Mouse (Mus musculus): ENCODE measurements around the gene Ank3.

Gene Ank3

DNA sequence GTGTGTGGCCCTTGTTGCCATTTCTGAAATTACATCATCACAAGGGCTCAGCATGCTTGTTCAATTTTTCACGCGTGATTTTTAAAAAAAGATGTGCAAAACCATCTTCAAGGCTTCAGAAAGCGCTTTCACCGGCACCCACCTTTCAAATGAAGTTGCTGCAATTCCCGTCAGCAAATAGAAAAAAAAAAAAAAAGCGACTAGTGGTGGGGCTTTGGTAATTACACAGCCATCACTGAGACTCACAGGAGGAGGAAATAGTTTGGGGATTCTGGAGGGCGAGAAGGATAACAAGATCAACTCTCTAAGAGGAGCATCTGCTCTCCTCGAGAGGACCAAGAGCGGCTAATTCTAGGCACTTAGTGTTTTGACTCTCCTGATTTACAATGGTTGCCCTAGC lies 173.4 kb downstream of the Ank3 start:
- DNase-seq (ENCODE audit: low read depth, low spot score): no peak

DNA sequence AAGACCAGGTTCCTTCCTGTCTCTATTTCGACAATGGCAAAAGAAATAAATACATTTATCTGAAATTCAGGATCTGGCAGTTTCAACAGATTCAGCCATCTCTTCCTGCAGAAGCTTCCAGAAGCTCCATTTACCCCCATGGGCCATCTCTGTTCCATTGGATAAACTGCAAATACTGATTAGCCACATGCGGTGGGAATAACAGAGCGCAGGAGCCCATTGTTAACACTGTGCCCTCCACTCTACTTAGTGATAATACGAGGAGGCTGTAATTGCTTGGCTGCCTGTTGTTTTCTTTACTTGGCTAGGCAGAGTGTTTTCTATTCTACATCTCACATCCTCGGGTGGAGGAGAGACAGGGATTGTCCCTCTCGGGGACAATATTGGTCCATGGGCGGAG lies 174.5 kb downstream of the Ank3 start:
- DNase-seq (ENCODE audit: low read depth, low spot score): no peak

- DNase-seq (ENCODE audit: low read depth, low spot score): no peak
Measured at GRCm38 (mm10) chr10:69573746-69574145, 175.2 kb downstream of the Ank3 start.

GRCm38 (mm10) chr10:69574190-69574663 lies 175.7 kb downstream of the Ank3 start:
- DNase-seq (ENCODE audit: low read depth, low spot score): no peak

DNA sequence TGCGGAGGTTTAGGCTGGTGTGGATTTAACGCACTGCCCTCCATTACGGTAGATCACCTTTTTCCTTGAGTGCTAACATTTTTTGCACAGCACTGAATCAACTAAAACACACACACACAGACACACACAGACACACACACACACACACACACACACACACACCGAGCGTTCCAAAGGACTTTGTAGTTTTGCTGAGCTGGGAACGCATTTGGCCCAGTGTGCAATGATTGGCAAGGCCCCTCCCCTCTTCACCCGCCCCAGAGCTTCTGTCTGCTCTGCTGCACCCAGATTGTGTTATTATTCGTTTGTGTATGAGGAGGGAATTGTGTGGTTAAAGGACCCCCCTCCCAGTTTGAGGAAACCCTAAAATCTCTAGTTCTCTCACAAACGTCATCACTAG lies 176.3 kb downstream of the Ank3 start:
- no peak for DNase-seq (ENCODE audit: low read depth, low spot score)

GRCm38 (mm10) chr10:69575451-69575850 lies 176.9 kb downstream of the Ank3 start:
- no peak for DNase-seq (ENCODE audit: low read depth, low spot score)

DNA sequence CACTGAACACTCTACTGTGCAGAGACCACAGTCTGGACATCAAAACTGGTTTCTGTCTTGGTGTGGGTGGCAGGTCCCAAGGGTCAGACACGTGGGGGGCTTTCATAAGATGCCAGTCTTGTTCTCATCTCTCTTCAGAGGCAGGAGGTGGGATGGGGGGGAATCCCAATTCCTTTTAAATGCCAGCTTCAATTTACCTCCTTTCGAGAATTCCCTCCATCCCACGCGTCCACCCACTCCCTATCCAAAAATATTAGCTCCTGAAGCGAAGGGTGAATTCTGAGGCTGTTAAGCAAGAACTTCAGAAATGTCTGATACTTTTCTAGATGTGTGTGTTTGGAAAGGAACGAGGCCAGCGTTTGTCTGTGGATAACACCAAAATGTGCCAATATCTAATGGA lies 177.7 kb downstream of the Ank3 start:
- DNase-seq (ENCODE audit: low read depth, low spot score): no peak

- no peak for DNase-seq (ENCODE audit: low read depth, low spot score)
Measured at GRCm38 (mm10) chr10:69577061-69577728, 178.6 kb downstream of the Ank3 start.

GRCm38 (mm10) chr10:69577729-69578061 lies 179.1 kb downstream of the Ank3 start:
- DNase-seq (ENCODE audit: low read depth, low spot score): no peak

GRCm38 (mm10) chr10:69579585-69579984 lies 181.0 kb downstream of the Ank3 start:
- no peak for DNase-seq (ENCODE audit: low read depth, low spot score)

DNA sequence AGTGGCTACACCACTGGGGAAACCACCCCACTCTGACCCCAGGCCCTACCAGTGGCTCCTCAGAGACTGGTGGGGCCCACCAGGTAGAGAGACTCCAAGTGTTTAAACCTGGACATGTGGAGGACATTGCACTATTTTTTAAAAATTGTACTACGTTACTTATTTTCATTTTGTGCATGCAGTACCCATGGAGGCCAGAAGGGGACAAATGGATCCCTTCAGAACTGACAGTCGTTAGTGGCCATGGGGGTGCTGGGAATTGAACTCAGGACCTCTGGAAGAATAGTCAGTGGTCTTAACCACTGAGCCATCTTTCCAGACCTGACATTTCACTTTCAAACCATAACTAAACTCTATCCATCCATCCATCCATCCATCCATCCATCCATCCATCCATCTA lies 183.0 kb downstream of the Ank3 start:
- no peak for DNase-seq (ENCODE audit: low read depth, low spot score)

DNA sequence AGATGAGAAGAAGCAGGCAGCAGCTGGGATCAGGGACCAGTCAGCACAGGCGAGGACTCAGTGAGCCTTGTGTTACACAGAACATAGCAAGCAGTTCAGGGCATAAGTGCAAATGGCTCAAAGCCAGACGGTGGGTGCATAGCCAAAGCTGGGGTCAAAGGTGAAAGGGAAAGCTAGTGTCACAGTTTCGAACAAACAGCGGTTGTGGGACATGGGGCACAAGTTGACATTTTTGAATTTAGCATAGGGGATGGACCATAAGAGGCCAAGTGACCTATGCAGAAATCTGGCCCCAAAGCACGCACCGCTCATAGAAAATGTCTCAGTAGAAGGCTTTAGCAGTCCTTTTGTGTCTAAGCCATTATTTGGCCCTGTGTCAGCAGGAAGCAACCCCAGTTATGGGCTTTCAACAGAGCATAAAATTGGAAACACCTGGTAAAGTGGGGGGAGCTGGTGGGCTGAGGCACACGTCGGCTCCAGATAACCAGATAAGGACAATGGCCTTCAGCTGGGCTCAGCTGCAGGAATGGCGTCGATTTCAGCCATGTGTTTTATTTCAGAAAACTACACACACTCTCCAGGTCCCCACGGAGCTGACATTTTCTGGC lies 185.4 kb downstream of the Ank3 start:
- peak; percentile 87 for DNase-seq (ENCODE audit: low read depth, low spot score)

- DNase-seq (ENCODE audit: low read depth, low spot score): no peak
Measured at GRCm38 (mm10) chr10:69584566-69584965, 186.0 kb downstream of the Ank3 start.

- no peak for DNase-seq (ENCODE audit: low read depth, low spot score)
Measured at GRCm38 (mm10) chr10:69585271-69585670, 186.7 kb downstream of the Ank3 start.

GRCm38 (mm10) chr10:69594186-69595131 lies 195.9 kb downstream of the Ank3 start:
- no peak for DNase-seq (ENCODE audit: low read depth, low spot score)

DNA sequence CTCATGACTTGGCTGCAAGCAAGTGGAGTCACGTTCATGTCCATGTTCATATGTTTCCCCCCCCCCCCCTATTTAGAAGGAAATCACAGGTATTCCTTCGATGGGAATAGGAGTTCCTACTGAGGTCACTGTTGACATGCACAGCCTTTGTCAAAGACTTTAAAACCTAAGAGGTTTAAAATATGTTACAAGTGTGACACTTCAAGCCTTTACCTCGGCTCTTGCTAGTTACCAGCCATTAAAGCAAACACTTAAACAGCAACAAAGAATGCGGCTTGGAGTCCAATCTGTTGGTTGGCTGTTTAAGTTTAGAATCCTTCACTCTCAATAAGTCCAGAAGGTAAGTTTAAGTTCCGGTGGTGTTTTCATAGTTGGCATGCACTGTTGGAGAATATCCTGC lies 196.9 kb downstream of the Ank3 start:
- no peak for DNase-seq (ENCODE audit: low read depth, low spot score)

DNA sequence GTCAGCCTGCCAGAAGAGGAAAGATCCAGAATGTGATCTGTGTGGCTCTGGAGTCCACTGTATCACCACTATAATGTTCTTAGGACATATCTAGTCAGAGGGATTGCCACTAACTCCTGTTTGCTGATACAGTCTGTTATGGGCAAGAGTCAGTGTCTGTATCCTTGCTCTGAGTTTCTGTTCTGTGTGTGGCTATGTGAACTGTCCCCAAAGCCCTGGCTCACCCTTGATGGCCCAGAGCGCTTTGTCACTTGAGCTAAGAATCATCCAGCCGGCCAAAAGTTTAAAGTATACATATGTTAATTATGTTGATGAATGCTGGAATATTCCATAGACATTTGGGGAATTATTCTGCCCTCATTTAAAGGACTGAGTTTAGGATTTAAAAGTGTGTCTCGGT lies 202.9 kb downstream of the Ank3 start:
- no peak for DNase-seq (ENCODE audit: low read depth, low spot score)

GRCm38 (mm10) chr10:69602711-69603110 lies 204.1 kb downstream of the Ank3 start:
- no peak for DNase-seq (ENCODE audit: low read depth, low spot score)

- DNase-seq (ENCODE audit: low read depth, low spot score): no peak
Measured at GRCm38 (mm10) chr10:69604609-69605008, 206.0 kb downstream of the Ank3 start.

- no peak for DNase-seq (ENCODE audit: low read depth, low spot score)
Measured at GRCm38 (mm10) chr10:69605211-69605610, 206.6 kb downstream of the Ank3 start.

- DNase-seq (ENCODE audit: low read depth, low spot score): no peak
Measured at GRCm38 (mm10) chr10:69607611-69608119, 209.1 kb downstream of the Ank3 start.

DNA sequence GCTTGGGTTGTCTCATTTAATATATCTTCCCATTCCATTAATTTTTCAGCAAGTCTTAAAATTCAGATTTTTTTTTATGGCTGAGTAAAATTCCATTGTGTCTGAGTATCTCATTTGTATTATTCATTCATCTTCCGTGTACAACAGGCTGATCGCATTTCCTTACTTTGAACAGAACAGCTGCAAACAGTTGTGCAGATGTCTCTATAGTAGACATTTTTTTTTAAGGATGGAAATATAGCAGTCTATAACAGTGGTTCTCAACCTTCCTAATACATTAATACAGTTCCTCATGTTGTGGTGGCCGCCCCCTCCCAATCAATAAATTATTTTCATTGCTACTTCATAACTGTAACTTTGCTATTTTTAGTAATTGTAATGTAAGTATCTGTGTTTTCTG lies 212.7 kb downstream of the Ank3 start:
- no peak for DNase-seq (ENCODE audit: low read depth, low spot score)

All from forelimb bud, embryonic 11.5 days (tissue).